Mouse (Mus musculus): ENCODE measurements around the gene Nup210l. TPM values are rescaled to one million over a fixed set of nuclear protein-coding genes. Genes with fewer than 3 reads are reported as not detected.

Gene Nup210l
- 0.32 and 0.66 TPM in 2 replicates for polyA plus RNA-seq (2014; fragmentation: Nextera tagmentation; extraction: Ambion mirVana)

- ATAC-seq (ENCODE audit: low FRiP score), result no peak
- Histone ChIP-seq H3K9me3 (ENCODE audit: control insufficient read depth, low read length) (no peaks in the 10 kb centered on the region), H3K4me1 (replicated peaks; ENCODE audit: control insufficient read depth, insufficient read depth, low read length) (no peaks in the 10 kb centered on the region), H3K4me2 (replicated peaks; ENCODE audit: low read depth, low read length) (no peak within 1 kb of the TSS), H3K9ac (ENCODE audit: low read depth, low read length) (no peak within 1 kb of the TSS), H3K36me3 (ENCODE audit: control insufficient read depth, insufficient read depth, low read length) (no peaks in the 10 kb centered on the region), H3K4me3 (ENCODE audit: low read depth, low read length) (no peak within 1 kb of the TSS), H3K27me3 (ENCODE audit: control insufficient read depth, insufficient read depth, low read length) (no peaks in the 10 kb centered on the region), H3K27ac (ENCODE audit: low read depth, low read length) (no peak within 1 kb of the TSS)
- no peak for DNase-seq (ENCODE audit: low spot score)
- 86% methylated on average over 13 of the region's 13 CpGs for WGBS
Observed at GRCm38 (mm10) chr3:90103938-90104337, at the start of gene Nup210l. Gene Nup210l, plus strand, starts transcription at chr3:90104132.

DNA sequence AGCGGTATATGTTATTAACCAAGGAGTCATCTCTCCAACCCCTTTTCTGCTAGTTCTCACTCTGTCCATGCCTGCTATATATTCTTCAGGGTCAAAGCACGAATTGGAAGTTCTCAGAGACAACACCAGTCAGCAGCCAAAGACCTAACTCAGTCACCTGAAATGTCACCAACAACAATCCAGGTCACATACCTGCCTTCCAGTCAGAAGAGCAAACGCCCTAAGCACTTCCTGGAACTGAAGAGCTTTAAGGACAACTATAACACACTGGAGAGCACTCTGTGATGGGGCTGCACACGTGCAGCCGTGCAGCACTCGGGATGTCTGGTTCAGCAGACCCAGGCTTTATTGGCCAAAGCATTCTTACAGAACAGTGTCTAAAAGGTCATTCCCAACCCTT, 42.4 kb upstream of the Nup210l start:
- H3K4me3 ChIP-seq (ENCODE audit: low read depth, low read length), result no peak overlapping the region
- no peak for ATAC-seq (ENCODE audit: low FRiP score)
- WGBS, result 92% methylated on average over 6 of the region's 6 CpGs

GRCm38 (mm10) chr3:90062539-90062938, 41.4 kb upstream of the Nup210l start:
- WGBS, result 63% methylated on average over 2 of the region's 2 CpGs
- H3K4me1 ChIP-seq (replicated peaks; ENCODE audit: control insufficient read depth, insufficient read depth, low read length), result no peaks in the 10 kb centered on the region
- ATAC-seq (ENCODE audit: low FRiP score) (no peak), DNase-seq (ENCODE audit: low spot score) (no peak)
- H3K9me3 ChIP-seq (ENCODE audit: control insufficient read depth, low read length), result no peaks in the 10 kb centered on the region
- H3K4me2 ChIP-seq (replicated peaks; ENCODE audit: low read depth, low read length), result no peak overlapping the region
- no peaks in the 10 kb centered on the region; the same call in 1 of the 2 replicates for H3K36me3 ChIP-seq (ENCODE audit: control insufficient read depth, insufficient read depth, low read length)
- H3K27me3 ChIP-seq (ENCODE audit: control insufficient read depth, insufficient read depth, low read length), result no peaks in the 10 kb centered on the region
- no peak overlapping the region for H3K9ac ChIP-seq (ENCODE audit: low read depth, low read length)
- H3K4me3 ChIP-seq (ENCODE audit: low read depth, low read length), result no peak overlapping the region
- no peak overlapping the region for H3K27ac ChIP-seq (ENCODE audit: low read depth, low read length)

More for the DNA sequence above, 42.4 kb upstream of the Nup210l start:
- H3K9ac ChIP-seq (ENCODE audit: low read depth, low read length), result no peak overlapping the region
- no peak overlapping the region for H3K27ac ChIP-seq (ENCODE audit: low read depth, low read length)
- H3K4me2 ChIP-seq (replicated peaks; ENCODE audit: low read depth, low read length), result no peak overlapping the region
- no peaks in the 10 kb centered on the region for H3K27me3 ChIP-seq (ENCODE audit: control insufficient read depth, insufficient read depth, low read length)
- DNase-seq (ENCODE audit: low spot score), result no peak
- no peaks in the 10 kb centered on the region for H3K4me1 ChIP-seq (replicated peaks; ENCODE audit: control insufficient read depth, insufficient read depth, low read length)
- no peaks in the 10 kb centered on the region for H3K9me3 ChIP-seq (ENCODE audit: control insufficient read depth, low read length)
- no peaks in the 10 kb centered on the region; the same call in 1 of the 2 replicates for H3K36me3 ChIP-seq (ENCODE audit: control insufficient read depth, insufficient read depth, low read length)

DNA sequence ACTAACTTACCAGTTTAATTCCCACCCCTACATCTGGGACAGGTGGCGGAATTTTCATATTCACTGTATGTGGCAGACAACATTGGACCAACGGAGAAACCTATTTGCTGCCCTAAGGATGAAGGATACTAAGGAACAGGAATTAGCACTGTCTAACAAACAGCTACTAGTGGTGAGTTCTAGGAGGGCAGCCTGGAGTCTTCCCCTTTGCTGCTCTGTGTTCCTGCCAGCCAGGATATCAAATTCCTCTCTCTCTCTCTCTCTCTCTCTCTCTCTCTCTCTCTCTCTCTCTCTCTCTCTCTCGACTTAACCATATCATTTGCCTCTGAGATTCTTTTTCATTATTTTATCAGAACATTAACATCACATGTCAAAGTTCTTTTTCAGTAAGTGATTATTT, 39.5 kb upstream of the Nup210l start:
- Histone ChIP-seq H3K4me1 (replicated peaks; ENCODE audit: control insufficient read depth, insufficient read depth, low read length) (no peaks in the 10 kb centered on the region), H3K27me3 (ENCODE audit: control insufficient read depth, insufficient read depth, low read length) (no peaks in the 10 kb centered on the region), H3K4me2 (replicated peaks; ENCODE audit: low read depth, low read length) (no peak overlapping the region), H3K36me3 (ENCODE audit: control insufficient read depth, insufficient read depth, low read length) (no peaks in the 10 kb centered on the region; the same call in 1 of the 2 replicates), H3K27ac (ENCODE audit: low read depth, low read length) (no peak overlapping the region), H3K9ac (ENCODE audit: low read depth, low read length) (no peak overlapping the region), H3K4me3 (ENCODE audit: low read depth, low read length) (no peak overlapping the region), H3K9me3 (ENCODE audit: control insufficient read depth, low read length) (no peaks in the 10 kb centered on the region)
- no peak for DNase-seq (ENCODE audit: low spot score)
- ATAC-seq (ENCODE audit: low FRiP score), result no peak
- 81% methylated on average over 3 of the region's 3 CpGs for WGBS

DNA sequence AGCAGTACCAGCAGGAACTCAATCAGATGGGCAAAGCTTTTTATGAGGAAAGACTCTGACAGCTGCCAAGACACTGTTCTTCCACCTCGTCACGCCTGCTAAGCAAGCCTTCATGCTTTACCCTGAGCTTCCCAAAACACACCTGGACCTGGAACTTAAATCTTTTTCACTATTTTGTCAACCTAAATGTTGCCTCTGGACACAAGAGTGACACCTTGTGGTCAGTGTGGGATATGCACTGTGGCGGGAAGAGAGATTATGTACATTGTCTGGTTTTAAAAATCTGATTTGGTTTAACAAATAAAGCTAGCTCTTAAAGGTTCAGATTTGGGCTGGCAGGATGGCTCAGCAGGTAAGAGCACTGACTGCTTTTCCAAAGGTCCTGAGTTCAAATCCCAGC, 38.4 kb upstream of the Nup210l start:
- 69% methylated on average over 3 of the region's 3 CpGs for WGBS
- no peak overlapping the region for H3K9ac ChIP-seq (ENCODE audit: low read depth, low read length)
- H3K27me3 ChIP-seq (ENCODE audit: control insufficient read depth, insufficient read depth, low read length), result no peaks in the 10 kb centered on the region
- no peaks in the 10 kb centered on the region for H3K9me3 ChIP-seq (ENCODE audit: control insufficient read depth, low read length)
- H3K4me3 ChIP-seq (ENCODE audit: low read depth, low read length), result no peak overlapping the region
- H3K27ac ChIP-seq (ENCODE audit: low read depth, low read length), result no peak overlapping the region
- H3K4me2 ChIP-seq (replicated peaks; ENCODE audit: low read depth, low read length), result no peak overlapping the region
- DNase-seq (ENCODE audit: low spot score) (peak; percentile 71), ATAC-seq (ENCODE audit: low FRiP score) (no peak)
- H3K36me3 ChIP-seq (ENCODE audit: control insufficient read depth, insufficient read depth, low read length), result no peaks in the 10 kb centered on the region; the same call in 1 of the 2 replicates
- H3K4me1 ChIP-seq (replicated peaks; ENCODE audit: control insufficient read depth, insufficient read depth, low read length), result no peaks in the 10 kb centered on the region

DNA sequence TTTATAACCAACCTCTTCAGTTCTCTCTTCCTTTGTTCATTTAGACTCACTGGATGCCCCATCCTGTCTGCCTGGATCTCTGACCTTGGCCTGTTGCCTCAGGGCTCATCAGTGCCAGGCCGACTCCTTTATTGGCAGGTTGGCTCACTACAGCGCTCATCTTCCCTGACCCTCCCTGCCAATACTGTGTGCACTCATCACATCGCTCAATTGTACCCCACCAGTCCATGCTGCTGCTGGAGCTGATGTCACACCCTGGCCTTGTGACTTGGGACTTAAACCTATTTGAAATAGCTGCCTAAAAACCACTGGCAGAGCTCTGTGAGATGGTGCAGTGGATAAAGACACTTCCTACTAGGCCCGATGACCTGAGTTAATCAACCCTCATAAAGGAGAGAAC, 36.1 kb upstream of the Nup210l start:
- Histone ChIP-seq H3K4me1 (replicated peaks; ENCODE audit: control insufficient read depth, insufficient read depth, low read length) (no peaks in the 10 kb centered on the region), H3K27me3 (ENCODE audit: control insufficient read depth, insufficient read depth, low read length) (no peaks in the 10 kb centered on the region), H3K4me2 (replicated peaks; ENCODE audit: low read depth, low read length) (no peak overlapping the region), H3K9me3 (ENCODE audit: control insufficient read depth, low read length) (no peaks in the 10 kb centered on the region), H3K4me3 (ENCODE audit: low read depth, low read length) (no peak overlapping the region), H3K27ac (ENCODE audit: low read depth, low read length) (no peak overlapping the region), H3K9ac (ENCODE audit: low read depth, low read length) (no peak overlapping the region), H3K36me3 (ENCODE audit: control insufficient read depth, insufficient read depth, low read length) (no peaks in the 10 kb centered on the region)
- DNase-seq (ENCODE audit: low spot score) (no peak), ATAC-seq (ENCODE audit: low FRiP score) (no peak)
- WGBS, result 92% methylated on average over 4 of the region's 4 CpGs

GRCm38 (mm10) chr3:90069688-90070087, 34.2 kb upstream of the Nup210l start:
- Histone ChIP-seq H3K9ac (ENCODE audit: low read depth, low read length) (no peak overlapping the region), H3K9me3 (ENCODE audit: control insufficient read depth, low read length) (no peaks in the 10 kb centered on the region), H3K4me3 (ENCODE audit: low read depth, low read length) (no peak overlapping the region), H3K27me3 (ENCODE audit: control insufficient read depth, insufficient read depth, low read length) (no peaks in the 10 kb centered on the region), H3K27ac (ENCODE audit: low read depth, low read length) (no peak overlapping the region), H3K4me2 (replicated peaks; ENCODE audit: low read depth, low read length) (no peak overlapping the region), H3K4me1 (replicated peaks; ENCODE audit: control insufficient read depth, insufficient read depth, low read length) (no peaks in the 10 kb centered on the region), H3K36me3 (ENCODE audit: control insufficient read depth, insufficient read depth, low read length) (no peaks in the 10 kb centered on the region)
- ATAC-seq (ENCODE audit: low FRiP score), result no peak
- 83% methylated on average over 7 of the region's 7 CpGs for WGBS
- DNase-seq (ENCODE audit: low spot score), result no peak

DNA sequence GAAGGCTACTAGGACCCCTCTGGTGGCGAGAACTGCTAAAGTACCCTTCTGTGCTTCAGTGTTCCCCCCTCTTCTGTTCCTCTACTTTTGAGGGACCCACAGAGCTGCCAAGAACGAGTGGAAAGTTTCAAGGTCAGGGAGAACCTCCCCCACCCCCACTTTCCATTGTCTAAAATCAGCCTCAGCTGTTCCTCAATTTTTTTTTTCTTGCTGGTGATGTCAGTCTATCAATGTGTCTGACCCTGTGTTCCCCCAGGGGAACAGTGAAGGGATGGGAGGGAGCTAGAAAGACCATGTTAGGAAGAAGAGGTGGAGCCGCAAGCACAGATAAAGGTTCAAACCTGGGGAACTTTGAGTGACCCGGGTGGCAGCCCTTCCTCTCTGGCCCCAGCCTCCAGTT, 31.6 kb upstream of the Nup210l start, which contains the start of gene Tpm3:
Gene Tpm3 (plus strand): TSS at position 356 of the 400 bp plus-strand sequence.
- Histone ChIP-seq H3K27ac (ENCODE audit: low read depth, low read length) (no peak within 1 kb of the TSS), H3K27me3 (ENCODE audit: control insufficient read depth, insufficient read depth, low read length) (no peaks in the 10 kb centered on the region), H3K36me3 (ENCODE audit: control insufficient read depth, insufficient read depth, low read length) (no peaks in the 10 kb centered on the region), H3K4me2 (replicated peaks; ENCODE audit: low read depth, low read length) (no peak within 1 kb of the TSS), H3K9me3 (ENCODE audit: control insufficient read depth, low read length) (no peaks in the 10 kb centered on the region), H3K4me1 (replicated peaks; ENCODE audit: control insufficient read depth, insufficient read depth, low read length) (no peaks in the 10 kb centered on the region), H3K9ac (ENCODE audit: low read depth, low read length) (no peak within 1 kb of the TSS), H3K4me3 (ENCODE audit: low read depth, low read length) (no peak within 1 kb of the TSS)
- 76% methylated on average over 4 of the region's 4 CpGs for WGBS
- ATAC-seq (ENCODE audit: low FRiP score) (no peak), DNase-seq (ENCODE audit: low spot score) (no peak)

- no peak overlapping the region for H3K27ac ChIP-seq (ENCODE audit: low read depth, low read length)
- no peak for ATAC-seq (ENCODE audit: low FRiP score)
- no peaks in the 10 kb centered on the region for H3K9me3 ChIP-seq (ENCODE audit: control insufficient read depth, low read length)
- no peak overlapping the region for H3K9ac ChIP-seq (ENCODE audit: low read depth, low read length)
- peak; percentile 89 for DNase-seq (ENCODE audit: low spot score)
- H3K27me3 ChIP-seq (ENCODE audit: control insufficient read depth, insufficient read depth, low read length), result no peaks in the 10 kb centered on the region
- no peak overlapping the region for H3K4me2 ChIP-seq (replicated peaks; ENCODE audit: low read depth, low read length)
- no peak overlapping the region for H3K4me3 ChIP-seq (ENCODE audit: low read depth, low read length)
- H3K4me1 ChIP-seq (replicated peaks; ENCODE audit: control insufficient read depth, insufficient read depth, low read length), result no peaks in the 10 kb centered on the region; the same call in 1 of the 2 replicates
- no peaks in the 10 kb centered on the region for H3K36me3 ChIP-seq (ENCODE audit: control insufficient read depth, insufficient read depth, low read length)
- WGBS, result 10% methylated on average over 5 of the region's 5 CpGs
Observed at GRCm38 (mm10) chr3:90076921-90077716, 26.8 kb upstream of the Nup210l start.
